Mouse (Mus musculus) kidney, embryonic 16.5 days (tissue): ENCODE results near the gene Defb28. TPM values are rescaled to one million over a fixed set of nuclear protein-coding genes. Genes with fewer than 3 reads are reported as not detected.
A peak's percentile ranks its signal among the peaks of the same experiment; 100 is the strongest.

Source experiments
- ATAC-seq: fragments of 200-750 bp; cut with Nextera tagmentation; 2 replicates; pipeline ENCODE4 v1.8.0; 2017; ENCODE audit warnings: moderate TSS enrichment; ENCODE audit not compliant: low FRiP score, low TSS enrichment
- H3K27ac ChIP-seq: fragments of 300-500 bp; sonication (generic); 2 replicates; pipeline ENCODE4 v1.5.1; 2014; ENCODE audit warnings: low read length
- H3K27me3 ChIP-seq: fragments of 300-500 bp; sonication (generic); 2 replicates; pipeline ENCODE4 v1.6.1; 2014; ENCODE audit warnings: low read length, control low read depth, mixed read lengths; ENCODE audit not compliant: insufficient read depth
- H3K36me3 ChIP-seq: fragments of 300-500 bp; sonication (generic); 2 replicates; pipeline ENCODE4 v1.6.1; 2014; ENCODE audit warnings: low read length, control low read depth, mixed read lengths; ENCODE audit not compliant: insufficient read depth
- H3K4me1 ChIP-seq: fragments of 300-500 bp; sonication (generic); 2 replicates; pipeline ENCODE4 v1.6.1; 2014; ENCODE audit warnings: low read length, control low read depth, mixed read lengths; ENCODE audit not compliant: insufficient read depth
- H3K4me2 ChIP-seq: fragments of 300-500 bp; sonication (generic); replicated peaks from 2 replicates; pipeline ENCODE4 v1.6.1; 2014; ENCODE audit warnings: low read depth, low read length
- H3K4me3 ChIP-seq: fragments of 300-500 bp; sonication (generic); 2 replicates; pipeline ENCODE4 v1.5.1; 2014; ENCODE audit warnings: mild to moderate bottlenecking, low read length
- H3K9ac ChIP-seq: fragments of 300-500 bp; sonication (generic); replicated peaks from 2 replicates; pipeline ENCODE4 v1.6.1; 2014; ENCODE audit warnings: low read length
- H3K9me3 ChIP-seq: fragments of 300-500 bp; sonication (generic); 2 replicates; pipeline ENCODE4 v1.6.1; 2016; ENCODE audit warnings: low read length, control low read depth
- WGBS: fragments of 180-500 bp; shearing (Covaris S2); extraction: QIAGEN DNeasy Blood & Tissue Kit; methylation state at CpG from one replicate; pipeline ENCODE4 v1.1.7; 2014; 5-methylcytosine and 5-hydroxymethylcytosine counted together
- polyA plus RNA-seq: library from polyadenylated mRNA; unstranded; fragments of >200 nt; fragmentation: Nextera tagmentation; extraction: Ambion mirVana; gene quantifications from 2 replicates; pipeline ENCODE4 v1.2.1, GENCODE M21; 2015

Gene Defb28
- polyA plus RNA-seq, 1 experiment from 2014 or later, result not detected

DNA sequence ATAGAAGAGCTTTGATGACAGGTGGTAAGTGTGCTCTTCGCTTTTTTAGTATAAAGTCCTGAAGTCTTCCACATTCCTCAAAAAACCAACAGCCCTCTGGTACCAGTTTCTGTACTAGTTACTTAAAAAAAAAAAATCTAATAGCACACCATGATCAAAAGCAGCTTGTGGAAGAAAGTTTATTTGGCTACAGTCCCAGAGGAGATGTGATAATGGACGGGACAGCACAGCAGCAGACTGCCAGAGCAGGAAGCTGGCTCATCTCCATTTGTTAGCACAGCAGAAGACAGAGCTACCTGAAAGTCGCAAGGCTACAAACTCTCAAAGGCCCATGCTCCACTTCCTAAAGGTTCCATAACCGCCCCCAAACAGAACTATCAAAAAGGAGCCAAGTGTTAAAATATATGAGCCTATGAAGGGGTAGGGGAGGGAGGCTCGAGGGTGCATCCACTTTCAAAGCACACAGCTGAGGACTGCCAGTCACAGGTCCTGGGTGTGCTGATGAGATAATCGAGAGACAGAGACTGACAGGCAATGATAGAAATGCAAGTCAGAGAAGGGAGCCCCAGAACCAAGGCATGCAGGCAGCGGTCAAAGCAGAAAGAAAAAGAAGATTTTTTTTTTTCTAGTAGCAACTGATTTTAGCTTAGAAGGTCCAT lies 17.7 kb upstream of the Defb28 start:
- Histone ChIP-seq H3K4me2 (no peak overlapping the region), H3K27ac (no peak overlapping the region), H3K36me3 (no peaks in the 10 kb centered on the region), H3K9ac (no peak overlapping the region), H3K9me3 (no peaks in the 10 kb centered on the region), H3K27me3 (no peaks in the 10 kb centered on the region), H3K4me1 (no peaks in the 10 kb centered on the region), H3K4me3 (no peak overlapping the region)
- 69% methylated on average over 7 of the region's 7 CpGs for WGBS
- no peak for ATAC-seq

DNA sequence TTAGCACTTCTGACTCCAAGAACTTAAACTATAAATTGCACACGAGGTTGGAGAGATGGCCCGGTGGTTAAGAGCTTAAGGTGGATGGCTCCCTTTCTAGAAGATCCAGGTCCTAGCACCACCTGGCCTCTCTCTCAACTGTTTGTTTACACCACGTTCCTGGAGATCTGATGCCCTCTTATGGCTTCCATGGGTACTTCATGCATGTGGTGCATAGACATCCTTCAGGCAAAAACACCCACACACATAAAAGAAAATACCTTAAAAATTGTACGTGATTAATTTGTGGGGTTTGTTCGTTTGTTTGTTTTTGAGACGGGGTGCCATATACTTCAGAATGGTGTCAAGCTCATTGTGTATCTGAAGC lies 17.2 kb upstream of the Defb28 start:
- Histone ChIP-seq H3K36me3 (no peaks in the 10 kb centered on the region), H3K4me3 (no peak overlapping the region), H3K27me3 (no peaks in the 10 kb centered on the region), H3K4me2 (no peak overlapping the region), H3K9me3 (no peaks in the 10 kb centered on the region), H3K4me1 (no peaks in the 10 kb centered on the region), H3K9ac (no peak overlapping the region), H3K27ac (no peak overlapping the region)
- ATAC-seq, result no peak
- 85% methylated on average over 6 of the region's 6 CpGs for WGBS

DNA sequence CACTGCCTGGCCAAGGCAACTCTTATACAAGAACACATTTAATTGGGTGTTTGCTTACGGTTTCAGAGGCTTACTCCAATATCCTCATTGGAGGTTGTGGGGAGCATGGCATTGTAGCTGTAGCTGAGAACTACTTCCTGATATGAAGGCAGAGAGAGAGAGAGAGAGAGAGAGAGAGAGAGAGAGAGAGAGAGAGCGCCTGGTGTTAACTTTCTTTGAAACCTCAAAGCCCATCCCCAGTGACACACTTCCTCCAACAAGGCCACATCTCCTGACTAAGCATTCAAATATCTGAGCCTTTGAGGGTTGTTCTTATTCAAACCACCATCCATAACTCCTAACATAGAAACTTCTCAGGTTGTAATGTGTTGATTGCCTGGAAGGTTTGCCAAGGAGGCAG lies 14.1 kb upstream of the Defb28 start:
- 71% methylated on average over 2 of the region's 2 CpGs for WGBS

DNA sequence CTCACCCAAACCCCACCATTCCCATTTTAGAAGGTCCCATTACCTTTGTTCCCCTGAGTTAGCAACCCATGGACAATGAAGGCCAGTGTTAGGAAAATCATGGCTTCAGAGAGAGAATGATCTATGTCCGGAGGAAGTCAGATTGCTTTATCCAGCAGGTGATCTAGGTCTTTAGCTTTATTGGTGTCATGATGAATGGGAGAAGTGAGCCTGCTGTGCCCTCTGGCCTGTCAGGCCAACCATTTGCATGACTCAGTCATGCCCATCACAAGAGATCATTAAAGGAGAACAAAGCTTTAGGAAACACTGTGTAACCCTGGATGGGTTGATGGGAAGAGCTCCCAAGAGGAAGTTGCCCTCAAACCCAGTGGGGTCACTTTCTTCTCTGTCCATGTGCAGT lies 6.5 kb upstream of the Defb28 start, which contains the start of gene Defb26:
Gene Defb26 (minus strand): TSS at position 101 of the 400 bp plus-strand sequence.
- H3K4me1 ChIP-seq, result peaks cover 3% of the 10 kb centered on the region; the same call in 1 of the 2 replicates
- H3K36me3 ChIP-seq, result no peaks in the 10 kb centered on the region
- H3K9me3 ChIP-seq, result no peaks in the 10 kb centered on the region
- H3K4me2 ChIP-seq, result no peak within 1 kb of the TSS
- no peak within 1 kb of the TSS for H3K4me3 ChIP-seq
- H3K9ac ChIP-seq, result no peak within 1 kb of the TSS
- no peak within 1 kb of the TSS for H3K27ac ChIP-seq
- ATAC-seq, result no peak
- H3K27me3 ChIP-seq, result no peaks in the 10 kb centered on the region
- 54% methylated on average over 1 of the region's 1 CpGs for WGBS

More for the DNA sequence above, 14.1 kb upstream of the Defb28 start:
- H3K27ac ChIP-seq, result no peak overlapping the region
- H3K4me3 ChIP-seq, result no peak overlapping the region
- H3K9ac ChIP-seq, result no peak overlapping the region
- H3K9me3 ChIP-seq, result no peaks in the 10 kb centered on the region
- no peak overlapping the region for H3K4me2 ChIP-seq
- H3K27me3 ChIP-seq, result no peaks in the 10 kb centered on the region
- no peak for ATAC-seq
- no peaks in the 10 kb centered on the region for H3K4me1 ChIP-seq
- no peaks in the 10 kb centered on the region for H3K36me3 ChIP-seq

DNA sequence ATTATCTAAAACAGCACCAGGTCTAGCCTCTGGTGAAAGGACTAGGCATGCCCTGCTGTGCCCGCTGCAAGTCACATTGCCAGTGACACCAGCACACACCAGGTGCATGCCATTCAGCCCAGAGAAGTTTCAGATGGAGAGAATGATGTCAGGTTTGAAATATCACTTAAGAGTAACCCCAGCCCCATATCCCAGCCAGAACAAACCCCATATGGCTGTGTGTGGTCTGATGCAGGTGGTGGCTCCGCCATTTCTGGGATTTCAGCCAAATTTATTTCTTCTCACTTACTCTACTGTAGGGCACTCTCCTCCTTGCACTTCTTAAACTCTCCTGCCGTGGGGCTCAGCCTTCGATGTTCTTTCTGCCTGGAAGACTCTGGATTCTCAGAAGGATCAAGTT lies 2.0 kb upstream of the Defb28 start:
- H3K36me3 ChIP-seq, result no peaks in the 10 kb centered on the region
- no peak overlapping the region for H3K4me2 ChIP-seq
- peaks cover 3% of the 10 kb centered on the region; the same call in 1 of the 2 replicates for H3K4me1 ChIP-seq
- no peak overlapping the region for H3K27ac ChIP-seq
- 31% methylated on average over 4 of the region's 4 CpGs for WGBS
- no peak overlapping the region for H3K4me3 ChIP-seq
- no peaks in the 10 kb centered on the region for H3K9me3 ChIP-seq
- no peak for ATAC-seq
- no peak overlapping the region for H3K9ac ChIP-seq
- H3K27me3 ChIP-seq, result no peaks in the 10 kb centered on the region

DNA sequence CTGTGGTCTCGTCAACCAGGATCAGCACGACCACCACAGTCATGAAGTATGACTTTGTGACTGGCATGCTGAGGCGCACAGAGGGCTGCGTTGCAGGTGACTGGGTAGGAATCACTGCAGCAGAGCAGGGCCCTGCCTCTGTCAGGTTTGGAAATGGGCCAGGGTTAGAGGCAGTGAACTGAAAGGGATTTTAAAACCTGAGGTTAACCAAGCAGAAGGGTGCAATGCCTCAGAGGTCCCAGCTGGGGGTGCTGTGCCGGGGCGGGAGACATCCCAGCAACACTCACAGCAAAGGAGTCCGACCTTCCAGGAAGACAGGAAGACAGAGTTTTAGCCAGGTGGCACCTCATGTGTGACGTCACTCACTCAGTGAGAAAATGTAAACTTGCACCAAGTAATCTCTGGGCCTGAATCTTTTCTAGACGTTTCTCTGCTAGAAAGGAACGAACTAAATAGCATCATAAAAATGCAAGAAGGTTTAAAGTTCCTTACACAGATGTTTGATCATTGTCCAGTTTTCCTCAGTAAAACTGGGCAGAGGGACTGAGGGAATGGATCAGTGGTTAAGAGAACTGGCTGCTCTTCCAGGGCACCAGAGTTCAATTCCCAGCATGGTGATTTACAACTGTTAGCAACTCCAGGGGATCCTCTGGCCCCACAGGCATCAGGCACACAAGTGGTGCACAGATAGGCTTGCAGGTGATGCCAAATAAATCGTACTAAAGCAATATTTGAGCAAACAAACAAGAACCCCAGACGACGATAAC lies 22.1 kb downstream of the Defb28 start, which contains the start of gene Defb29:
Gene Defb29 (minus strand): TSS at position 155 of the 767 bp plus-strand sequence.
- Histone ChIP-seq H3K4me1 (peaks cover 20% of the 10 kb centered on the region), H3K27me3 (no peaks in the 10 kb centered on the region), H3K4me2 (no peak within 1 kb of the TSS), H3K9me3 (peaks cover 4% of the 10 kb centered on the region; the same call in 1 of the 2 replicates), H3K9ac (no peak within 1 kb of the TSS), H3K27ac (0 out of 2 replicates have a peak within 1 kb of the TSS, but pooled peaks have one; percentile 1), H3K4me3 (no peak within 1 kb of the TSS), H3K36me3 (no peaks in the 10 kb centered on the region)
- 26% methylated on average over 13 of the region's 13 CpGs for WGBS
- peak; percentile 50 for ATAC-seq

DNA sequence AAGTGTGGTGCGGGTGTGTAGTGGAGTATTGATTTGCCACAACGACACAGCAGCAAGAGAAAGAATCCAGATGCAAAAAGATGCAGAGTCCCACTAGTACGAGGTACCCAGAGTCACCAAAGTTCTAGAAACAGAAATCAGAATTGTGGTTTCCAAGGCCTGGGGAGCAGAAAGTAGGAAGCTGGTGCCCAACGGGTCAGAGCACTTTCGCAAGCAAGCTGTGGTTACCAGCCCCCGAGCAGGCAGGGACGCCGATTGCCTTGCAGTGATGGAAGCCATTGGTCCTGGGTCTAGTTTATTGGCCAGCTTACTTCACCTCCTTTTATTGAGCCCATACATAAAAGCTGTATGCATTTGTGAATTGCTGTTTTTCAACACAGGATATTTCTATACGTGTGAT lies 23.9 kb downstream of the Defb28 start:
- Histone ChIP-seq H3K4me1 (peaks cover 20% of the 10 kb centered on the region), H3K27me3 (no peaks in the 10 kb centered on the region), H3K36me3 (no peaks in the 10 kb centered on the region), H3K9me3 (peaks cover 4% of the 10 kb centered on the region; the same call in 1 of the 2 replicates), H3K4me3 (no peak overlapping the region), H3K27ac (no peak overlapping the region), H3K4me2 (no peak overlapping the region), H3K9ac (no peak overlapping the region)
- no peak for ATAC-seq
- WGBS, result 86% methylated on average over 9 of the region's 9 CpGs

DNA sequence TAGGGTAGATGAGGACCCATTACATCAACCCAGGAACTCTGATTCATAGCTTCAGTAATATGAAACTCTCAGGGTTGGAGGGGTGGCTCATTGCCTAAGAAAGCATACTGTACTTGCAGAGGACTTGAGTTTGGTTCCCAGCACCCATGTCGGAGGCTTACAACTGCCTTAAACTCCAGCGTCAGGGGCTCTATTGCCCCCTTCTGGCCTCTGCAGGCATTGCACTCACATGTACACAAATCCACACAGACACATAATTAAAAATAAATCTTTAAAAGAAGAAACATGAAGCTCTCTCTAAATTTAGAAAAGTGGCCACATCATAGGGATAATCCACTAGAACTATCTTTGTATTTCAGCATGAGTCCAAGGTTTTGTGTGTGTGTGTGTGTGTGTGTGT lies 24.8 kb downstream of the Defb28 start:
- H3K27me3 ChIP-seq, result no peaks in the 10 kb centered on the region
- 81% methylated on average over 2 of the region's 2 CpGs for WGBS
- no peak overlapping the region for H3K4me2 ChIP-seq
- H3K9ac ChIP-seq, result no peak overlapping the region
- H3K4me1 ChIP-seq, result peaks cover 20% of the 10 kb centered on the region
- H3K36me3 ChIP-seq, result no peaks in the 10 kb centered on the region
- H3K27ac ChIP-seq, result peak overlapping the region; percentile 84
- H3K4me3 ChIP-seq, result no peak overlapping the region
- peaks cover 4% of the 10 kb centered on the region; the same call in 1 of the 2 replicates for H3K9me3 ChIP-seq
- ATAC-seq, result no peak

DNA sequence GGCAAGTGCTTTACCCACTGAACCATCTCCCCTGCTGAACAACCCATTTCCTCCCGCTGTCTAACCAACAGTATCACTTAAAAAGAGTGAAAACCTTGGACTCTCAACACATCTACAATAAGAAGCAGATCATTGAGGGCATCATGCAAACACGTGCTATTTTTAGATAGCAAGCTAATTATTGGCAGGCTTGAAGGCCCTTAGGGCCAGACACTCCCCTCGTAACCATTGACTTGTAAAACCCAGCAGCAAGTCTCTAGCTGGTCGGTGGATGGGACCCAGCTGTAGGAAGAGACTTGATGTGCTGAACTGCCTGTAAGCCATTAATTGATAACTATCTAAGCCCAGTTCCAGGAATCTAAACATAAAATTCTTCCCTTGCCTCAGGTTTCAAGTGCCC lies 25.4 kb downstream of the Defb28 start:
- peaks cover 4% of the 10 kb centered on the region; the same call in 1 of the 2 replicates for H3K9me3 ChIP-seq
- peak overlapping the region; percentile 84 for H3K27ac ChIP-seq
- no peak overlapping the region for H3K4me2 ChIP-seq
- no peak overlapping the region for H3K4me3 ChIP-seq
- no peaks in the 10 kb centered on the region for H3K27me3 ChIP-seq
- whole genome bisulfite sequencing, result 49% methylated on average over 4 of the region's 4 CpGs
- H3K4me1 ChIP-seq, result peaks cover 20% of the 10 kb centered on the region
- no peaks in the 10 kb centered on the region for H3K36me3 ChIP-seq
- H3K9ac ChIP-seq, result no peak overlapping the region
- ATAC-seq, result peak; percentile 73

DNA sequence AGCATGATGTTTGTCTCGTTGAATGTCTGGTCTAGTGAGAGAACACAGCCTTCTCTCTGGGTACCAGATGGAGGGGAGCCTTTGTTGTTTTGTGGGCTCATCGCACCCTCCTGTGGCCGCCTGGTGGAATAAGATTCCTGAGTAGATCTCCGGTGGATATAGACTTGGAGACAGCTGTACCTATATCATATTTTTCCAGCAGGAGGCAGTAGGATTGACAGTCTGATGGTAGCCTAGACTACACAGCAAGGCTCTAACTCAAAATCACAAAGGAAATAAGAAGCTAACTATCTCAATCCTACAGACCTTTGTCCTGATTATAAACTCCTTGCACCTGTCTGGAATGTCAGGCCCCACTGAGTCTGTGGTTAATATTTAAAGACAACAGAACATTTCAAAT lies 26.6 kb downstream of the Defb28 start:
- Histone ChIP-seq H3K9me3 (peaks cover 4% of the 10 kb centered on the region; the same call in 1 of the 2 replicates), H3K4me1 (peaks cover 17% of the 10 kb centered on the region), H3K36me3 (no peaks in the 10 kb centered on the region), H3K4me3 (no peak overlapping the region), H3K9ac (no peak overlapping the region), H3K27ac (peak overlapping the region; percentile 84), H3K27me3 (no peaks in the 10 kb centered on the region), H3K4me2 (no peak overlapping the region)
- WGBS, result 12% methylated on average over 4 of the region's 4 CpGs
- peak; percentile 83 for ATAC-seq
